8 mouse cellular contexts compared by ENCODE assay signal in the genomic region with DNA sequence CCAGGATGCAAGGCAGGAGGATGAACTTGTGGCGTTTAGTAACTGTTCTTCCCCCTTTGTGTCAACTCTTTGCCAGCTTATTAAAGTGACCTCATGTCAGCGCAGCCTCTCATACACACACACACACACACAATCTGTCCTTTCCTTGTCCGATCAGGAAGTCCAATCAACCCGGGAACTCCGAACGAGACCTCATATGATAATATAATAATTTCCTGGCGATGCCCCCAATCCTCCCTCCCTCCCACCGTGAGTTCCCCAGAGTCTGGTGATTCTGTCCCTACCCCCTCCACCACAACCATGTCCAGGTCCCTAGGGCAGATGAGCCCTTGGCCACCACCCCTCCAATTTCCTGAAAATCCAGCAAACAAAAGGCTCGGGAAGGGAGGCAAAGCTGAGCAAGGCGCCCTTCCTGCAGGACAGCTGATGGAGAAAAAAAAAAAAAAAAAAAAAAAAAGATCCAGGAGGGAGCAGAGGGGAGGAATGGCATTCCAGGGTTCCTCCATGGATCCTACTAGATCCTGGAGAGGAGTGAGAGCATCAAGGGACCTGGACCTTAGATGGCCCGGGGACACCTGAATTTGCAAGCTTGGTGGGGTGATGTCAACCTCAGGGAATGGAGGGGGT. TPM values are rescaled to one million over a fixed set of nuclear protein-coding genes. Genes with fewer than 3 reads are reported as not detected.
A peak's percentile ranks its signal among the peaks of the same experiment; 100 is the strongest.
DNase-seq lines count a peak whose midpoint lies in the region; ATAC-seq and TF ChIP-seq lines count a peak whose summit lies in the region.

No protein-coding gene starts in this region.

- no peak for TF ChIP-seq CTCF in lung, embryonic 14.5 days (IDR thresholded peaks at IDR 0.05; ENCODE audit: low read depth)

- H3K9me3 ChIP-seq in erythroblast, embryonic 14.5 days (ENCODE audit: control insufficient read depth, low read length), result no peaks in the 10 kb centered on the region
- no peaks in the 10 kb centered on the region for H3K9me3 ChIP-seq in intestine, embryonic 16.5 days (ENCODE audit: control insufficient read depth, low read length)
- no peaks in the 10 kb centered on the region for H3K9me3 ChIP-seq in lung, embryonic 14.5 days (ENCODE audit: low read depth, low read length)
- no peaks in the 10 kb centered on the region for H3K9me3 ChIP-seq in stomach, embryonic 14.5 days (ENCODE audit: control insufficient read depth, low read depth, low read length)

- peak overlapping the region; percentile 59 for H3K4me3 ChIP-seq in erythroblast, embryonic 14.5 days (replicated peaks)
- H3K4me3 ChIP-seq in intestine, embryonic 16.5 days (ENCODE audit: low read length), result peak overlapping the region; percentile 47
- peak overlapping the region; percentile 37 for H3K4me3 ChIP-seq in lung, embryonic 14.5 days (ENCODE audit: low read depth, low read length)
- H3K4me3 ChIP-seq in stomach, embryonic 14.5 days (ENCODE audit: low read depth, low read length), result peak overlapping the region; percentile 39

- DNase-seq in cerebellum, adult 8-10 months, result peak; percentile 48
- DNase-seq in gastrocnemius, postnatal 4 days (ENCODE audit: low spot score in 2 of 2), result peak; percentile 24 to 59
- peak; percentile 79 for DNase-seq in lung, embryonic 14.5 days
- DNase-seq in thymus, postnatal 10 days (ENCODE audit: low spot score in 2 of 2), result no peak

- ATAC-seq in erythroblast, adult 5-6 weeks (replicated peaks; ENCODE audit: low FRiP score, poor library complexity, severe bottlenecking), result no peak
- ATAC-seq in intestine, embryonic 16.5 days, result peak; percentile 14
- peak; percentile 26 for ATAC-seq in lung, embryonic 14.5 days (ENCODE audit: insufficient read depth)
- ATAC-seq in stomach, embryonic 14.5 days (ENCODE audit: insufficient number of reproducible peaks, insufficient read depth, low FRiP score, low read depth), result no peak

- H3K27me3 ChIP-seq in erythroblast, embryonic 14.5 days (ENCODE audit: control insufficient read depth), result peaks cover 19% of the 10 kb centered on the region
- H3K27me3 ChIP-seq in intestine, embryonic 16.5 days (replicated peaks; ENCODE audit: control insufficient read depth, insufficient read depth, low read length), result no peaks in the 10 kb centered on the region
- H3K27me3 ChIP-seq in lung, embryonic 14.5 days (ENCODE audit: insufficient read depth, low read length), result no peaks in the 10 kb centered on the region
- no peaks in the 10 kb centered on the region for H3K27me3 ChIP-seq in stomach, embryonic 14.5 days (ENCODE audit: control insufficient read depth, insufficient read depth, low read length)

- peak overlapping the region; percentile 90 for H3K27ac ChIP-seq in intestine, embryonic 16.5 days (ENCODE audit: low read length)
- H3K27ac ChIP-seq in lung, embryonic 14.5 days (ENCODE audit: low read depth), result peak overlapping the region; percentile 89
- peak overlapping the region; percentile 58 for H3K27ac ChIP-seq in stomach, embryonic 14.5 days (ENCODE audit: low read length)

- H3K36me3 ChIP-seq in erythroblast, embryonic 14.5 days (ENCODE audit: control insufficient read depth), result no peaks in the 10 kb centered on the region
- no peaks in the 10 kb centered on the region for H3K36me3 ChIP-seq in intestine, embryonic 16.5 days (ENCODE audit: control insufficient read depth, insufficient read depth, low read length)
- H3K36me3 ChIP-seq in lung, embryonic 14.5 days (ENCODE audit: insufficient read depth), result no peaks in the 10 kb centered on the region
- no peaks in the 10 kb centered on the region for H3K36me3 ChIP-seq in stomach, embryonic 14.5 days (ENCODE audit: control insufficient read depth, insufficient read depth, low read length)

- peak overlapping the region; percentile 73 for H3K9ac ChIP-seq in intestine, embryonic 16.5 days (ENCODE audit: low read depth, low read length)
- H3K9ac ChIP-seq in lung, embryonic 14.5 days, result peak overlapping the region; percentile 60
- peak overlapping the region; percentile 47 for H3K9ac ChIP-seq in stomach, embryonic 14.5 days (replicated peaks; ENCODE audit: low read depth, low read length)

- 2% methylated on average over 11 of the region's 11 CpGs for WGBS in intestine, embryonic 16.5 days
- under 1% methylated on average over 11 of the region's 11 CpGs for whole genome bisulfite sequencing in lung, embryonic 14.5 days
- 2% methylated on average over 11 of the region's 11 CpGs for WGBS in stomach, embryonic 14.5 days

- peaks cover 38% of the 10 kb centered on the region for H3K4me1 ChIP-seq in erythroblast, embryonic 14.5 days (ENCODE audit: control insufficient read depth)
- H3K4me1 ChIP-seq in intestine, embryonic 16.5 days (ENCODE audit: control insufficient read depth, insufficient read depth, low read length), result peaks cover 32% of the 10 kb centered on the region
- H3K4me1 ChIP-seq in lung, embryonic 14.5 days (ENCODE audit: insufficient read depth), result peaks cover 13% of the 10 kb centered on the region
- H3K4me1 ChIP-seq in stomach, embryonic 14.5 days (ENCODE audit: control insufficient read depth, insufficient read depth, low read length), result peaks cover 11% of the 10 kb centered on the region

- peak overlapping the region; percentile 90 for H3K4me2 ChIP-seq in intestine, embryonic 16.5 days (ENCODE audit: low read depth, low read length)
- H3K4me2 ChIP-seq in lung, embryonic 14.5 days, result peak overlapping the region; percentile 86
- H3K4me2 ChIP-seq in stomach, embryonic 14.5 days (replicated peaks; ENCODE audit: low read depth, low read length), result peak overlapping the region; percentile 77

RNA-seq across cellular contexts. Expression of gene Slc12a9, which starts 5.4 kb away (rescaled TPM):
- polyA plus RNA-seq in erythroblast, embryonic 14.5 days (2012), result 0.05 and 0.06 TPM in 2 replicates
- 1.9 TPM in 2 replicates for total RNA-seq in erythroblast, adult 5-6 weeks (2015; ENCODE audit: low replicate concordance)
- 0.43 and 0.98 TPM in 2 replicates for total RNA-seq in erythroblast, adult 5-6 weeks (2017; ENCODE audit: low replicate concordance)
- 10 to 100 TPM in 1 of 2 experiments, 1 to 10 TPM in 1; 8.2 to 10.3 TPM for total RNA-seq in gastrocnemius, postnatal 4 days (2021)
- 14.7 and 15.7 TPM in 2 replicates for polyA plus RNA-seq in intestine, embryonic 16.5 days (2015; fragmentation: Nextera tagmentation; extraction: Ambion mirVana)
- 9.7 and 10.2 TPM in 2 replicates for polyA plus RNA-seq in lung, embryonic 14.5 days (2014; fragmentation: Nextera tagmentation; extraction: Ambion mirVana)
- polyA plus RNA-seq in stomach, embryonic 14.5 days (2014; fragmentation: Nextera tagmentation; extraction: Ambion mirVana), result 8.0 and 10.1 TPM in 2 replicates

RNA-seq across cellular contexts. Expression of gene Ephb4, which starts 11.1 kb away (rescaled TPM):
- 0.04 and 0.07 TPM in 2 replicates for polyA plus RNA-seq in erythroblast, embryonic 14.5 days (2012)
- not detected in 2 replicates for total RNA-seq in erythroblast, adult 5-6 weeks (2015; ENCODE audit: low replicate concordance)
- total RNA-seq in erythroblast, adult 5-6 weeks (2017; ENCODE audit: low replicate concordance), result not detected in 2 replicates
- total RNA-seq in gastrocnemius, postnatal 4 days (2021), result 10 to 100 TPM; 56.9 to 57.6 TPM
- 29.9 and 31.2 TPM in 2 replicates for polyA plus RNA-seq in intestine, embryonic 16.5 days (2015; fragmentation: Nextera tagmentation; extraction: Ambion mirVana)
- 68.6 and 78.0 TPM in 2 replicates for polyA plus RNA-seq in lung, embryonic 14.5 days (2014; fragmentation: Nextera tagmentation; extraction: Ambion mirVana)
- polyA plus RNA-seq in stomach, embryonic 14.5 days (2014; fragmentation: Nextera tagmentation; extraction: Ambion mirVana), result 42.0 and 44.6 TPM in 2 replicates

RNA-seq across cellular contexts. Expression of gene Trip6, which starts 24.6 kb away (rescaled TPM):
- polyA plus RNA-seq in erythroblast, embryonic 14.5 days (2012), result 0.51 and 0.54 TPM in 2 replicates
- total RNA-seq in erythroblast, adult 5-6 weeks (2015; ENCODE audit: low replicate concordance), result 0.96 and 2.1 TPM in 2 replicates
- 2.6 TPM in 1 of 2 replicates, not detected in the other for total RNA-seq in erythroblast, adult 5-6 weeks (2017; ENCODE audit: low replicate concordance)
- total RNA-seq in gastrocnemius, postnatal 4 days (2021), result 10 to 100 TPM; 31.2 to 31.9 TPM
- 61.2 and 68.0 TPM in 2 replicates for polyA plus RNA-seq in intestine, embryonic 16.5 days (2015; fragmentation: Nextera tagmentation; extraction: Ambion mirVana)
- 87.1 and 89.3 TPM in 2 replicates for polyA plus RNA-seq in lung, embryonic 14.5 days (2014; fragmentation: Nextera tagmentation; extraction: Ambion mirVana)
- polyA plus RNA-seq in stomach, embryonic 14.5 days (2014; fragmentation: Nextera tagmentation; extraction: Ambion mirVana), result 75.3 and 76.2 TPM in 2 replicates

RNA-seq across cellular contexts. Expression of gene Srrt, which starts 31.3 kb away (rescaled TPM):
- 73.3 and 89.6 TPM in 2 replicates for polyA plus RNA-seq in erythroblast, embryonic 14.5 days (2012)
- total RNA-seq in erythroblast, adult 5-6 weeks (2015; ENCODE audit: low replicate concordance), result 85.7 and 166 TPM in 2 replicates
- total RNA-seq in erythroblast, adult 5-6 weeks (2017; ENCODE audit: low replicate concordance), result 227 and 383 TPM in 2 replicates
- total RNA-seq in gastrocnemius, postnatal 4 days (2021), result 100 to 1,000 TPM; 113 to 138 TPM
- 106 and 113 TPM in 2 replicates for polyA plus RNA-seq in intestine, embryonic 16.5 days (2015; fragmentation: Nextera tagmentation; extraction: Ambion mirVana)
- polyA plus RNA-seq in lung, embryonic 14.5 days (2014; fragmentation: Nextera tagmentation; extraction: Ambion mirVana), result 137 and 141 TPM in 2 replicates
- polyA plus RNA-seq in stomach, embryonic 14.5 days (2014; fragmentation: Nextera tagmentation; extraction: Ambion mirVana), result 111 and 120 TPM in 2 replicates

RNA-seq across cellular contexts. Expression of gene Ufsp1, which starts 44.3 kb away (rescaled TPM):
- 14.1 and 16.4 TPM in 2 replicates for polyA plus RNA-seq in erythroblast, embryonic 14.5 days (2012)
- 19.0 and 21.7 TPM in 2 replicates for total RNA-seq in erythroblast, adult 5-6 weeks (2015; ENCODE audit: low replicate concordance)
- 16.6 and 27.9 TPM in 2 replicates for total RNA-seq in erythroblast, adult 5-6 weeks (2017; ENCODE audit: low replicate concordance)
- total RNA-seq in gastrocnemius, postnatal 4 days (2021), result 10 to 100 TPM; 47.7 to 51.2 TPM
- 9.5 and 10.7 TPM in 2 replicates for polyA plus RNA-seq in intestine, embryonic 16.5 days (2015; fragmentation: Nextera tagmentation; extraction: Ambion mirVana)
- 4.4 and 4.6 TPM in 2 replicates for polyA plus RNA-seq in lung, embryonic 14.5 days (2014; fragmentation: Nextera tagmentation; extraction: Ambion mirVana)
- 8.1 and 8.5 TPM in 2 replicates for polyA plus RNA-seq in stomach, embryonic 14.5 days (2014; fragmentation: Nextera tagmentation; extraction: Ambion mirVana)

Comparison
In these comparisons a context has a peak if more than half of its experiments do, and no peak if none do; other contexts are left out.
1. ATAC-seq: peak in intestine, embryonic 16.5 days (single experiment) and lung, embryonic 14.5 days (single experiment); none in erythroblast, adult 5-6 weeks (single experiment) and stomach, embryonic 14.5 days (single experiment).
2. DNase-seq: peak in cerebellum, adult 8-10 months (single experiment), gastrocnemius, postnatal 4 days (2 of 2) and lung, embryonic 14.5 days (single experiment); none in thymus, postnatal 10 days (0 of 2).
3. RNA of gene Ephb4, which starts 11.1 kb away (polyA plus RNA-seq): 68.6 to 78.0 TPM in lung, embryonic 14.5 days, 42.0 to 44.6 TPM in stomach, embryonic 14.5 days and 29.9 to 31.2 TPM in intestine, embryonic 16.5 days; 0.04 to 0.07 TPM in erythroblast, embryonic 14.5 days; every median in the first group is over 10 times any median in the second.
4. RNA of gene Trip6, which starts 24.6 kb away (polyA plus RNA-seq): 87.1 to 89.3 TPM in lung, embryonic 14.5 days, 75.3 to 76.2 TPM in stomach, embryonic 14.5 days and 61.2 to 68.0 TPM in intestine, embryonic 16.5 days; 0.51 to 0.54 TPM in erythroblast, embryonic 14.5 days; every median in the first group is over 10 times any median in the second.
5. Peak in every context shown above with its lines, with median percentiles within 50 percentile points of each other: H3K4me3 ChIP-seq, H3K27ac ChIP-seq, H3K4me2 ChIP-seq and H3K9ac ChIP-seq.